Mouse (Mus musculus) testis, postnatal 14 days (tissue): ENCODE measurements around the gene Kifap3.

Experiments
- DNase-seq: peaks from one replicate; pipeline ENCODE4 v3.0.0; 2021; ENCODE audit warnings: low spot score

Gene Kifap3

GRCm38 (mm10) chr1:163893774-163894527, 114.6 kb downstream of the Kifap3 start:
- peak; percentile 2 for DNase-seq

DNA sequence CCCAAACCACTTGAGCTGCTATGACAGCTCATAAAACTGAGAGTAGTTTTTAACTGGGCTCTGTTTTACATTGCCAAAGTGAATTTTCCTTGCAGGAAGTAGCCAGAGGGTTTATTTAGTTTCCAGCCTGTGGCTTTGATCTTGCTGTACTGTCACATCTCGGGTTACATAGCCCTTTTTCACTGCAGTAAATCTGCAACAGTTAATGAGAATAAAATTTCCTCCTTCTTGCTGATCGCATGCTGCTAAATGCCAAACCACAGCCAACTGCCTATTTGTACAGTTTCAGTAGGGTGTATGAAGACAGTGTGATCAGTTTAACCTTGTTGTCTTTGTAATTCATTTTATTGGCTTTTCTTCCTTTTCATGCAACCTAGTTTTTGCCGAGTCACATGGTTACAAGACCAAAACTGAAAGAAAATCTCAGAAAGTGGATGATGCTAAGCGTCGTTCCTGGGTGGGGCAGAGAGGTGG, 118.9 kb downstream of the Kifap3 start:
- DNase-seq = no peak

GRCm38 (mm10) chr1:163899575-163899974, 120.2 kb downstream of the Kifap3 start:
- DNase-seq = no peak

- DNase-seq = no peak
Observed at GRCm38 (mm10) chr1:163900168-163900567, 120.8 kb downstream of the Kifap3 start.

DNA sequence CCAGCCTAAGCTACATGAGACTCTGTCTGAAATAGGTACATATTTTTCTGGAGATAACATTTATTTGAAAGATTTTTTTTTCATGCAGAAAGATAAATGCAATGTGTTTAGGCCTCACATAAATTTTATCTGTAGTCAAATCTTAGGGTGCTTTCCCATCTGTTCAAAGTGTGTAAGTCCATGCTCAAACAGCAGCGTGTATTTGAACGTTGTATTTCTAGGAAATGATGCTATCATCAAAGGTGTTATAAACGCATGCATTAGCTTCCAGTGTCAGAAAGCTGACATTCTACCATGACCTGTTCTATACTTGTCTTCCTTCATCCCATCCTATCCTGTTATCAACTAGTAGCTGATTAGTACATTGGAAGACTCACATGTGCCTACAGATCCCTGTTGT, 124.0 kb downstream of the Kifap3 start:
- DNase-seq = no peak

DNA sequence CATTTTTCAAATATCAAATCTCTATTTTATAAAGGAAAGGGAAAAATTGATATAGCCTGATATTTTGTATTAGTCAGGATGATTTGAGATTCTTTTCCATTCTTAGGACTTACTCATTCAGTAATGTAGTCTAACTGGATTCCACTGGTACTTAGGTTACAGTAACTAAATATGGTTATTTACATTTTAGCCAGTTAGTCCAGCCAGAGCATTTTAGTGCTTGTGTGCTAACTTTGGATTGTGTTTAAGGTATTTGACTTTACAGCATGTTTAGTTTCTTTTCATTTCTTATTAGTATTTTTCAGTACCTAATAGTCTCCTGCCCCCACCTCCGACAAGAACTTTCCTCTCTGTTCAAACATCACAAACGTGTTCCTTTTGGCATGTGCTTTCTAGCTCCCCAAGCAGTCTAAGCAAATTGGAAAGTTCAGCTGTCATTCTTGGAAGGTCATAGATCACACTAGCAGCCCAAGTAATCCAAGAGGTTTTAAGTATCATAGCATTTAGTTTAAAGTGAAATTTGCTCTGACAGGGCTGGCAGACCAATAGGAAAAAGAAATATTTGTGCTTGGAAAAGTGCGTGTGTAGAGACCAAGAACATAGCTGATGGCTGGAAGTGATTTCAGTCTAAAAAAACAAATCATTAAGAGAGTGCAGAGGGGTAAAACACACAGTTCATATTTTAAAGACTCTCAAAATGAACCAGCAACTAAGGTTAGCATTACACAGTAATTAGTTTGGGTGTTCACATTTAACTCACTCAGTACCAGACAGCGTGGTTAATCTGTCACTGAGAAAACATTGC, 127.8 kb downstream of the Kifap3 start:
- DNase-seq = no peak

DNA sequence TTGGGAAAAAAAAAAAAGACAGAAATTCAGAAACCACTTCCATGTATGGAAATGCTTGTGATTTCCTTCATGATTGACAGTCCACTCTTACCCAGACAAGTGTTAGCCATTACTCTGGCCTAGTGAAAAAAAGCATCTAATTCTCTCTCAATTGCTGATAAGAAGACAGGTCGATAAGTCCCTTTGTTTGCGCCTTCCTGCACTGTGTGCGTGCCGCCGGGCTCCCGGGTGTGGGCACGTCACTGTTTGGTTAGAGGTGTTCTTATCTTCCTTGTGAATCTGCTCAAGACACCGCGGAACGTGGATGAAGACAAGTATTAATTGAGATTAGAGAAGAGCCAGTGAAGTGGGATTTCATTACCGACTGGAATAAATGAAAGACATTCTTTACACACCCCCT, 129.0 kb downstream of the Kifap3 start:
- no peak for DNase-seq

DNA sequence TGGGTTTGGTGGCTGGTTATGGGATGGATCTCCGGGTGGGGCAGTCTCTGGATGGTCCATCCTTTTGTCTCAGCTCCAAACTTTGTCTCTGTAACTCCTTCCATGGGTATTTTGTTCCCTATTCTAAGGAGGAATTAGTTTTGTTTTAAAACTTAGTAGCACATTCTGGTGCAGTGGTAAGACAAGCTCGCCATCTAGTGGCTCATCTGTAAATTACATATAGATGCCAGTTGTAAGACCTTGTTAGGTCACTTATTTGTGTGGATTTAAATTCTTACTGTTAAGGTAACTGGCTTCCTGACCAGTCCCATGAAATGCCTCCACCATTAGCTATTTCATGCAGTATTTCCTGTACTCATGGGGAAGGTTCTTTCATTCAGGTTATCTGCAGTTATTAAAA, 131.0 kb downstream of the Kifap3 start:
- DNase-seq = no peak

- no peak for DNase-seq
Observed at GRCm38 (mm10) chr1:163910785-163911184, 131.4 kb downstream of the Kifap3 start.

DNA sequence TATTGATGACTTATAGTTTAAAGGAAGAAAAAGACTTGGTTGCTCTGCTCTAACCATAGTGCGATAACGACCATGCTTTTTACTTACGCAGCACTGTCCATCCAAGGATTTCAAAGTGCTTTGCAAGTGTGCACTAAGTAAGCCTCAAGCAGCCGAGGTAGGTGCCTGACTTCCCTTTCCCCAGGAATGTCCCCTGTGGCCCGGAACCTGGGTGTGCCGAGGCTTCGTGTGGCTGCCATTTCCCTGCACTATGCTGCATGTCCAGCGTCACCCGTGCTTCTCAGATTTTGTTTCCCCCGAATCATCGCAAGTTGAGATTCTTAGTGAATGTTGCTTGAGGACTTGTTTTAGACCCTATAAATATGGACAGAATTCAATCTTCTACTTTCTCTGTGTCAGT, 132.6 kb downstream of the Kifap3 start:
- no peak for DNase-seq

DNA sequence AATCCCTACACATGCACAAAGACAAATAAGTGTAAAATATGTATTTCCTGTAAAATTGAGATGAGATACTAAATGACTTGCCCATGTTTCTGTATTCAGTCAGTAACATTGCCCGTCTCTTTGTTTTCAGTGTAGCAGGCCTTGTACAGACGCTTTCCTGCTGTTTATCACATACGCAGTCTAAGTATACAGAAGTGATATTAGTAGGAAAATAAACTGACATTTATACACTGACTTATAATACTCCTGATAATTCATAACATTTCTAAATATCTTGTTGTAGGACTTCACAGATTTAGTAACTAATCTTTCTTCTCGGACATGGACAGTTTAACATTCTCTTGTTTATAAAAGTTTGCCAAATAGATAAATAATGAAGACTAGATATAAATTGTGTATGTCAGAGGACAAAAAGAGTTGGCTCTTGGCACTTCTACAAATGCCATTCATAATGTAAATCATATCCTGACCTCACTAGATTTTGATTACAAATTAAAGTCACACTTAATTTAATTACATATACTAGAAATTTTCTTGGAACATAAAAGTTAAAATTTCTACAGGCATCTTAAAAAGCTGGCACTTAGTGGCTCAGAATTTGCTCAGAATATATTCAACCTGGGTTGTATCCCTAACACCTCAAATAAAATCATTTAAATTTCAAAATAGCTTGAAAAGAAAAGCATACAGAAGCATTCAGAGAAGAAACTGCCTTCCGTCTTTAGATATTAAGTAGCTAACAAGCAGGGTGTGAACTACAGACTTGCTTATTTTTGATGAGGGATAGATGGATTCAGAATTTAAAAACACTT, 138.2 kb downstream of the Kifap3 start:
- DNase-seq = no peak

DNA sequence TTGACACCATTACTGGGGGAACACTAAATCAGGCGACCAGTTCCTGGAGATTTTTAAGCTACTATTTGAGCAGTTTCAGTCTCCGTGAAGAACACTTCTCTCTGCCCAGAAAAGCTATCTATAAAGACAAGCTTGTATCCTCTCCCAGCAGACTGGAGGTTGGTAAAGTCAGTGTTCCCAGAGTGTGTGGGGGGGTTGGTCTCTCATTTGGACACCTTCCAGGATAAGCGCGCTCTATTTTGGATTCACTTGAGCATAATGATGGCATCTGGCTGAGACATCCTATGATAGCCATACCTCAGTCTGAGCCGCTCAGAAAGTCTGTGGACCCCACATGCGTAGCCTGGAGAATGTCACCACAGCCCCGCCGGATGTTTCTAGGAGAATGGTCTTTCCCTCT, 144.7 kb downstream of the Kifap3 start:
- DNase-seq = no peak

DNA sequence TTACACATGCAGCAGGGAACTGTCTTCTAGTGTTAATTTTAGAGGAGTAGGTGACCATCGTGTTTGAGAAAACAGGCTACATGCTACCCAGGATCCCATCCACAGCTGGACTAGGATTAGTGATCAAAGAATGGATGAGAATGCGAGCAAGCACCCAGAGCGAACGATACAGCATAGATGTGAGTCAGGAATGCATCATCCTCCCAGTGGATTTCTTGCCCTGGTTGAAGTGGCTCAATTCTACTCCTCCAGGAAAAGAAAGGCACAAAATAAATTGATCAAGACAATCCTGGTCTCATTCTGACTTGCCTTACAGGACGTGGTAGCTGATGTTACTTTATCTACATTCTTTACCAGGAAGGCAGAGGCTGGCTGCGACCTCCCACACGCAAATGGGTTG, 149.5 kb downstream of the Kifap3 start, which contains the start of gene Scyl3:
TSS of gene Scyl3 (plus strand) at position 255 of the 400 bp plus-strand sequence.
- DNase-seq = no peak

DNA sequence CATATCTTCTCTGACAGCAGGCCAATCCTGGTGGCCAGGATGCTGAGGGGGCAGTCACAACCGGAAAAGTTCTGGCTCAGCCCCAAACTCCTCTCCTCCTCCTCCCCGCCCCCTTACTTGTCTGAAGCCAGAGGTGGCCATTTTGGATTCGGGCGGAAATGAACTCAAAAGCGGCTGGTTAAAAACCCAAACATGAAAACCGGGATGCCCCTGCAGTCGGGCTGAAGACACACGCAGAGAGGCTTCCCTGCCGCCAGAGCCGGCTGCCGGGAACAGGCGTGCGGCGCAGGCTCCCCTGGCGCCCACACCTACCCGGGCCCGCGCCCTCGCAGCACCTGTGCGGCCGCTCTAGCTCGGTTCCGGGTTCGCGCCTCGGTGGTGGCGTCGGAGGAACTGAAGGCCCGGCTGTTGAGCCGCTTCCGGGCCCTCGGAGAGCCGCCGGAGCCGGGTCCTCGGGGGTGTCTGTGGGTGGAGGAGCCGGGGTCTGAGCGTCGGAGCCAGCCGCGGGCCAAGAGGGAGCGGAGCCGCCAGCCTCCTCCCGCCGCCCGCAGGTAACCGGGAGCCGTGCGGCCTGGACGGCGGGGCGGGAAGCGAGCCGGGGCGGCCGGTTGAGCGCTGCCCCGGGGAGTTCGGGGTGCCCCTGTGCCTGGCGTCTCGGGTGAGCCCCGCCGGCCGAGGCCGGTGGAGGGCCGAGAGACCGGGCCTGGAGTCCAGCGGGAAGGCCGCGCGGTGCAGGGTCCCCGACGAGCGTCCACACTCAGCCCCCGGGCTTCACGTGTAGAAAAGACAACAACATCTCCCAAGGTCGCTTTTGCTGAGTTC, 150.5 kb downstream of the Kifap3 start:
- DNase-seq = peak; percentile 90

DNA sequence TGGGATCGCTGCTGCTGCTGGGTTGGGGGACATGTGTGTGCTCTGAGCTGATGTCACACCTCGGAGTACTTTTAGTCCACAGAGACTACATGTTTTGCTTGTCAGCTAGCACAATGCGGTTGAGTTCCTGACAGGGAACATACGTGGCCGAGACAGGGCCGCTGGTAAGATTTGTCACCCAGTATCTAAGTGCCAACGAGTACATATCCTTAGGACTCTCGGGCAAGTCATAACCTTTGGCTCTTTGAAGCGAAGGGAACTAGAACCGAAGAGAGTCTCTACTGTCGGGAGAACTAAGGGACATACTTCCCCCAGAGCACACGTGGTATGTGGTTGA, 151.0 kb downstream of the Kifap3 start:
- no peak for DNase-seq

GRCm38 (mm10) chr1:163931801-163932200, 152.4 kb downstream of the Kifap3 start:
- no peak for DNase-seq

DNA sequence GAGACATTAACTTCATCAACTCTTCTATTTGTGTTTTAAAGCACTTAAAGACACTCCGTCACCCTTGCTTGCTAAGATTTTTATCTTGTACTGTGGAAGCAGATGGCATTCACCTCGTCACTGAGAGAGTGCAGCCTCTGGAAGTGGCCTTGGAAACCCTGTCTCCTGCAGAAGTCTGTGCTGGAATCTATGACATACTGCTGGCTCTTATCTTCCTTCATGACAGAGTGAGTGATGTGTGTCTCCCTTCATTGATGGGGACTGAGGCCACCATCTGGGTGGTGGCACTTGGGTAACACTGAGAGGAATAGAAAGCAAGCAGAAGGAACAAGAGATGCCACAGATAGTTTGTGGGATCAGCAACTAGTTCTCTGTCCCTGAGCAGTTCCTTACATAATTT, 155.2 kb downstream of the Kifap3 start:
- DNase-seq = no peak

- DNase-seq = no peak
Observed at GRCm38 (mm10) chr1:163942056-163942455, 162.7 kb downstream of the Kifap3 start.

GRCm38 (mm10) chr1:163953396-163953795, 174.0 kb downstream of the Kifap3 start:
- DNase-seq = no peak

GRCm38 (mm10) chr1:163958036-163958435, 178.7 kb downstream of the Kifap3 start:
- no peak for DNase-seq

GRCm38 (mm10) chr1:163964008-163964689, 184.8 kb downstream of the Kifap3 start:
- DNase-seq = no peak
